Mouse (Mus musculus): ENCODE data around the gene Tapbpl.

- no peak for TF ChIP-seq CTCF (IDR thresholded peaks at IDR 0.05)
- TF ChIP-seq POLR2A (IDR thresholded peaks at IDR 0.05; ENCODE audit: insufficient read depth, low read depth, low read length): no peak
- no peak for TF ChIP-seq EP300 (IDR thresholded peaks at IDR 0.05; ENCODE audit: insufficient read depth, low read depth, low read length)
Observed at GRCm38 (mm10) chr6:125241566-125241965, 9.9 kb upstream of the Tapbpl start.

Data from heart, adult 2 months (tissue).